Mouse (Mus musculus) hindbrain, embryonic 16.5 days (tissue): ENCODE results near the gene Trp53bp2. TPM values are rescaled to one million over a fixed set of nuclear protein-coding genes. Genes with fewer than 3 reads are reported as not detected.
A peak's percentile ranks its signal among the peaks of the same experiment; 100 is the strongest.

Experiments
- ATAC-seq: fragments of 200-750 bp; cut with Nextera tagmentation; 2 replicates; pipeline ENCODE4 v1.8.0; 2017; ENCODE audit warnings: moderate TSS enrichment, moderate library complexity
- H3K27ac ChIP-seq: fragments of 300-500 bp; sonication (generic); 2 replicates; pipeline ENCODE4 v1.5.1; 2014; ENCODE audit warnings: low read depth, mild to moderate bottlenecking, control low read depth, low read length, moderate library complexity
- H3K27me3 ChIP-seq: fragments of 300-500 bp; sonication (generic); replicated peaks from 2 replicates; pipeline ENCODE4 v1.6.1; 2014; ENCODE audit warnings: low read length; ENCODE audit not compliant: control insufficient read depth, insufficient read depth
- H3K36me3 ChIP-seq: fragments of 300-500 bp; sonication (generic); 2 replicates; pipeline ENCODE4 v1.6.1; 2014; ENCODE audit warnings: mild to moderate bottlenecking, low read length, moderate library complexity, mixed read lengths; ENCODE audit not compliant: control insufficient read depth, insufficient read depth
- H3K4me1 ChIP-seq: fragments of 300-500 bp; sonication (generic); 2 replicates; pipeline ENCODE4 v1.6.1; 2014; ENCODE audit warnings: low read depth, low read length; ENCODE audit not compliant: control insufficient read depth, insufficient read depth
- H3K4me2 ChIP-seq: fragments of 300-500 bp; sonication (generic); 2 replicates; pipeline ENCODE4 v1.6.1; 2014; ENCODE audit warnings: mild to moderate bottlenecking, low read length, control low read depth, moderate library complexity
- H3K4me3 ChIP-seq: fragments of 300-500 bp; sonication (generic); 2 replicates; pipeline ENCODE4 v1.5.1; 2014; ENCODE audit warnings: mild to moderate bottlenecking, low read length, control low read depth, moderate library complexity
- H3K9ac ChIP-seq: fragments of 300-500 bp; sonication (generic); 2 replicates; pipeline ENCODE4 v1.6.1; 2014; ENCODE audit warnings: low read depth, mild to moderate bottlenecking, control low read depth, low read length, moderate library complexity
- H3K9me3 ChIP-seq: fragments of 300-500 bp; sonication (generic); 2 replicates; pipeline ENCODE4 v1.6.1; 2014; ENCODE audit warnings: mild to moderate bottlenecking, low read length, moderate library complexity; ENCODE audit not compliant: control insufficient read depth
- WGBS: fragments of 180-500 bp; shearing (Covaris S2); extraction: QIAGEN DNeasy Blood & Tissue Kit; methylation state at CpG from one replicate; pipeline ENCODE4 v1.1.7; 2014; 5-methylcytosine and 5-hydroxymethylcytosine counted together
- polyA plus RNA-seq: library from polyadenylated mRNA; unstranded; fragments of >200 nt; fragmentation: Nextera tagmentation; extraction: Ambion mirVana; gene quantifications from 2 replicates; pipeline ENCODE4 v1.2.1, GENCODE M21; 2015

The Trp53bp2 gene
- polyA plus RNA-seq, 1 experiment from 2014 or later = 13.8 TPM

- no peak for ATAC-seq
- 71% methylated on average over 7 of the region's 7 CpGs for WGBS
These were observed 97.4 kb downstream of the Trp53bp2 start for GRCm38 (mm10) chr1:182506229-182506986.

DNA sequence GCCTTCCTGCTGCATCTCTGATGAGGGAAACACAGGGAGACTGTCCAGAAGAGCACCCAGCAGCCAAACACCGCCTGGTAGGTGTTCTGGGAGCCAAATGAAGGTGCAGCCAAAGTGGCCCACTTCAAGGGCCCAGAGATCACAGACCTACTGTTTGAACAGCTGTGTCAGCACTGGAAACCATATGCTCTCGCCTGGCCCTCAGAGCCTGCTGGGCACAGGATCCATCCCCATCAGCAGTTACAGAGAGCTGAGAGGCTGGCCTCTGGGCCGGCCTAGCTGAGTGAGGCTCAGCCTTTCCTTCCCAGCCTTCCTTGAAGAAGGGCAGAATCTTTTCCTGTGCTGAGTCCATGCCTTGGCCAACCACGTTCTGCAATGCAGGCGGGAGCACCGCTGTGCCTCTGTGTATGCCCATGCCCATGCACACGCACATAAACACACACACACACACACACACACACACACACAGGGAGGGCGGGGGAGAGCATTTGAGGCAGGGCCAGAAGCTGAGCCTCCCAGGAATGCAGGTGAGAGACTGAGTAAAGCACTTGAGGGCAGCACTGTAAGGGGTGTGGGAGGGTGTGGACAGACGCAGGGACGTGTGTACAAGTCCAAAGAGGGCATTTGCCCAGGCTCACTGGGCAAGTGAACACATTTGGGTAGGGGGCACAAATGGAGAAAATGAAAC lies 100.3 kb downstream of the Trp53bp2 start:
- H3K4me3 ChIP-seq = no peak overlapping the region
- peaks cover 12% of the 10 kb centered on the region for H3K36me3 ChIP-seq
- H3K4me2 ChIP-seq = no peak overlapping the region
- H3K9me3 ChIP-seq = no peaks in the 10 kb centered on the region
- H3K9ac ChIP-seq = no peak overlapping the region
- peak overlapping the region; percentile 17; the same call in 1 of the 2 replicates for H3K27ac ChIP-seq
- peak; percentile 56; the same call in 1 of the 2 replicates for ATAC-seq
- 83% methylated on average over 10 of the region's 10 CpGs for WGBS
- peaks cover 4% of the 10 kb centered on the region for H3K4me1 ChIP-seq
- no peaks in the 10 kb centered on the region for H3K27me3 ChIP-seq

More at GRCm38 (mm10) chr1:182506229-182506986, 97.4 kb downstream of the Trp53bp2 start:
- peaks cover 12% of the 10 kb centered on the region for H3K36me3 ChIP-seq
- no peaks in the 10 kb centered on the region for H3K9me3 ChIP-seq
- no peaks in the 10 kb centered on the region for H3K27me3 ChIP-seq
- H3K4me2 ChIP-seq = no peak overlapping the region
- H3K4me1 ChIP-seq = peaks cover 8% of the 10 kb centered on the region
- no peak overlapping the region for H3K4me3 ChIP-seq
- H3K9ac ChIP-seq = no peak overlapping the region
- H3K27ac ChIP-seq = 0 out of 2 replicates have a peak overlapping the region, but pooled peaks have one; percentile 10

DNA sequence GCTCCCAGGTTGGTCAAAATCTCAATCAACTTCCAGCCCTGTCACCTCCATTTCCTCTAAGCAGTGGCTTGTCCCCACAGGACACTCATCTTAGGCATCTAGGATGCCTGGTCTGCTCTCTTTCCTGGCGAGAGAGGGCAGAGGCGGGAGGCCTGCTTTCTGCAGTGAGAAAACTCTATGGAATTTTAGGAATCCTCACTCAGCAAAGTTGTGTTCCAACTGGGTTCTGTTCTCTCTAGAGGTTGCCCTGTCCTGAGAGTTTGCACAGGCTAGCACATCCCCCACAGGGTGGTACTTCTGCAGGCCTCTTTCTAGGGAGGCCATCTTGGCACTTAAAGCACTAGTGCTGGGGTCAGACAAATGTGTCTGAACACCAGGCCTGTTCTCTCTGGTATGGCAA lies 102.1 kb downstream of the Trp53bp2 start:
- ATAC-seq = no peak
- H3K36me3 ChIP-seq = peaks cover 12% of the 10 kb centered on the region
- no peaks in the 10 kb centered on the region for H3K27me3 ChIP-seq
- H3K9me3 ChIP-seq = no peaks in the 10 kb centered on the region
- H3K4me2 ChIP-seq = no peak overlapping the region
- H3K4me3 ChIP-seq = no peak overlapping the region
- 80% methylated on average over 2 of the region's 2 CpGs for WGBS
- no peak overlapping the region for H3K27ac ChIP-seq
- peaks cover 9% of the 10 kb centered on the region for H3K4me1 ChIP-seq
- no peak overlapping the region for H3K9ac ChIP-seq

DNA sequence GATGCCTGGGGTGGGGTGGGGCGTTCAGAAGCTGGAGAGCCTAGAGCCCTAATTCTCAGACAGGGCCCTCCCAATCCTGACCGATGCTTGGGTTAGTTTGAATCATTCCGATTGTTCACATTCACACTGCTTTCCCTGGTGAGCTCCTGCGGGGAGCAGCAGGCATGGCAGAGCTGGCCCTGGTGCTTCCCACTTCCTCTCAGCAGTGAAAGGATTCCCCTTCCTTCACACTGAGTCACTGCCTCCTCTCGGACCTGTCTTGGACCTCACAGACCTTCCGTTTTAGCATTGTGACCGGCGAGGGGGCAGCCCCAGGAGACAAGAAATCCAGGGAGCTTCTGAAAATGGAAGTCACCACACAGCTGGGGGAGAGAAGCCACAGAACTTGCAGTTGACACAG lies 102.8 kb downstream of the Trp53bp2 start:
- Histone ChIP-seq H3K4me2 (no peak overlapping the region), H3K9ac (no peak overlapping the region), H3K36me3 (peaks cover 12% of the 10 kb centered on the region), H3K9me3 (no peaks in the 10 kb centered on the region), H3K27ac (no peak overlapping the region), H3K4me3 (no peak overlapping the region), H3K4me1 (peaks cover 13% of the 10 kb centered on the region), H3K27me3 (no peaks in the 10 kb centered on the region)
- ATAC-seq = no peak
- 59% methylated on average over 8 of the region's 8 CpGs for WGBS

Other genes starting within 250 kb of the Trp53bp2 start
- not detected in 2 replicates for gene Vmn1r1, start 244.7 kb upstream of the Trp53bp2 start, polyA plus RNA-seq
- 102 and 116 TPM in 2 replicates for gene Degs1, start 126.4 kb upstream of the Trp53bp2 start, polyA plus RNA-seq
- 20.6 and 22.0 TPM in 2 replicates for gene Fbxo28, start 67.5 kb upstream of the Trp53bp2 start, polyA plus RNA-seq
- 93.9 and 102 TPM in 2 replicates for gene Capn2, start 108.4 kb downstream of the Trp53bp2 start, polyA plus RNA-seq
- gene Capn8, start 155.8 kb downstream of the Trp53bp2 start, polyA plus RNA-seq = 0.09 TPM in 1 of 2 replicates, not detected in the other